Mouse (Mus musculus) neural tube, embryonic 13.5 days (tissue): ENCODE data around the gene Med25. TPM values are rescaled to one million over a fixed set of nuclear protein-coding genes. Genes with fewer than 3 reads are reported as not detected.

Experiments
- ATAC-seq: fragments of 200-750 bp; cut with Nextera tagmentation; 2 replicates; pipeline ENCODE4 v1.8.0; 2017; ENCODE audit warnings: low read depth, mild to moderate bottlenecking, moderate TSS enrichment, moderate library complexity
- H3K27ac ChIP-seq: fragments of 300-500 bp; sonication (generic); replicated peaks from 2 replicates; pipeline ENCODE4 v1.5.1; 2015; ENCODE audit warnings: moderate library complexity, mild to moderate bottlenecking, inconsistent platforms
- H3K27me3 ChIP-seq: fragments of 300-500 bp; sonication (generic); 2 replicates; pipeline ENCODE4 v1.6.1; 2015; ENCODE audit warnings: mild to moderate bottlenecking, inconsistent platforms
- H3K36me3 ChIP-seq: fragments of 300-500 bp; sonication (generic); 2 replicates; pipeline ENCODE4 v1.6.1; 2015; ENCODE audit warnings: mild to moderate bottlenecking, inconsistent platforms
- H3K4me1 ChIP-seq: fragments of 300-500 bp; sonication (generic); replicated peaks from 2 replicates; pipeline ENCODE4 v1.6.1; 2015; ENCODE audit warnings: inconsistent platforms
- H3K4me2 ChIP-seq: fragments of 300-500 bp; sonication (generic); 2 replicates; pipeline ENCODE4 v1.6.1; 2015; ENCODE audit warnings: inconsistent platforms, mild to moderate bottlenecking, moderate library complexity
- H3K4me3 ChIP-seq: fragments of 300-500 bp; sonication (generic); 2 replicates; pipeline ENCODE4 v1.5.1; 2015; ENCODE audit warnings: mild to moderate bottlenecking, inconsistent platforms
- H3K9ac ChIP-seq: fragments of 300-500 bp; sonication (generic); 2 replicates; pipeline ENCODE4 v1.6.1; 2015; ENCODE audit warnings: moderate library complexity, mild to moderate bottlenecking, inconsistent platforms
- H3K9me3 ChIP-seq: fragments of 300-500 bp; sonication (generic); 2 replicates; pipeline ENCODE4 v1.6.1; 2016; ENCODE audit warnings: inconsistent platforms
- WGBS: fragments of 180-500 bp; shearing (Covaris S2); methylation state at CpG from one replicate; pipeline ENCODE4 v1.1.7; 2015; 5-methylcytosine and 5-hydroxymethylcytosine counted together
- polyA plus RNA-seq: library from polyadenylated mRNA; unstranded; fragments of >200 nt; fragmentation: Nextera tagmentation; extraction: Ambion mirVana; gene quantifications from 2 replicates; pipeline ENCODE4 v1.2.1, GENCODE M21; 2015

Med25 gene
- 134 and 138 TPM in 2 replicates for polyA plus RNA-seq

GRCm38 (mm10) chr7:44892276-44892921 is at the start of gene Med25:
Med25 (minus strand) TSS chr7:44892712.
- H3K9ac ChIP-seq: peak within 1 kb of the TSS; percentile 96
- no peaks in the 10 kb centered on the region for H3K9me3 ChIP-seq
- no peaks in the 10 kb centered on the region for H3K27me3 ChIP-seq
- peaks cover 28% of the 10 kb centered on the region for H3K36me3 ChIP-seq
- peaks cover 73% of the 10 kb centered on the region for H3K4me1 ChIP-seq
- H3K4me2 ChIP-seq: peak within 1 kb of the TSS; percentile 98
- peak within 1 kb of the TSS; percentile 98 for H3K27ac ChIP-seq
- peak; percentile 64 for ATAC-seq
- H3K4me3 ChIP-seq: peak within 1 kb of the TSS; percentile 93
- under 1% methylated on average over 56 of the region's 56 CpGs for WGBS

- Histone ChIP-seq H3K9ac (no peak overlapping the region), H3K27me3 (no peaks in the 10 kb centered on the region), H3K4me1 (no peaks in the 10 kb centered on the region), H3K27ac (no peak overlapping the region), H3K4me2 (no peak overlapping the region), H3K9me3 (peaks cover 7% of the 10 kb centered on the region), H3K36me3 (no peaks in the 10 kb centered on the region), H3K4me3 (no peak overlapping the region)
- 90% methylated on average over 4 of the region's 4 CpGs for WGBS
- ATAC-seq: no peak
Observed at GRCm38 (mm10) chr7:44938680-44939079, 46.2 kb upstream of the Med25 start.

- no peaks in the 10 kb centered on the region for H3K27me3 ChIP-seq
- H3K4me2 ChIP-seq: peak within 1 kb of the TSS; percentile 83
- no peaks in the 10 kb centered on the region for H3K9me3 ChIP-seq
- H3K9ac ChIP-seq: peak within 1 kb of the TSS; percentile 98
- H3K4me3 ChIP-seq: peak within 1 kb of the TSS; percentile 96
- under 1% methylated on average over 84 of the region's 84 CpGs for WGBS
- H3K4me1 ChIP-seq: peaks cover 26% of the 10 kb centered on the region
- peak within 1 kb of the TSS; percentile 93 for H3K27ac ChIP-seq
- peak; percentile 99 for ATAC-seq
- peaks cover 24% of the 10 kb centered on the region for H3K36me3 ChIP-seq
Observed at GRCm38 (mm10) chr7:44929204-44930151, 37.0 kb upstream of the Med25 start, which contains the start of gene Ap2a1. Ap2a1 (minus strand) TSS chr7:44929496.

- Histone ChIP-seq H3K27ac (peak overlapping the region; percentile 87; the same call in 1 of the 2 replicates), H3K4me3 (peak overlapping the region; percentile 96), H3K36me3 (peaks cover 33% of the 10 kb centered on the region), H3K4me2 (peak overlapping the region; percentile 83), H3K9ac (peak overlapping the region; percentile 98), H3K9me3 (no peaks in the 10 kb centered on the region), H3K27me3 (no peaks in the 10 kb centered on the region), H3K4me1 (peaks cover 26% of the 10 kb centered on the region)
- ATAC-seq: no peak
- WGBS: 11% methylated on average over 1 of the region's 1 CpGs
Observed at GRCm38 (mm10) chr7:44928570-44928969, 36.1 kb upstream of the Med25 start.

GRCm38 (mm10) chr7:44925468-44925867 is 33.0 kb upstream of the Med25 start:
- no peak overlapping the region for H3K4me3 ChIP-seq
- no peaks in the 10 kb centered on the region for H3K27me3 ChIP-seq
- WGBS: 80% methylated on average over 3 of the region's 3 CpGs
- no peak overlapping the region for H3K4me2 ChIP-seq
- no peak overlapping the region for H3K27ac ChIP-seq
- H3K9me3 ChIP-seq: no peaks in the 10 kb centered on the region
- H3K9ac ChIP-seq: no peak overlapping the region
- H3K4me1 ChIP-seq: peaks cover 23% of the 10 kb centered on the region
- no peak for ATAC-seq
- H3K36me3 ChIP-seq: peaks cover 56% of the 10 kb centered on the region

GRCm38 (mm10) chr7:44922530-44922929 is 30.0 kb upstream of the Med25 start:
- Histone ChIP-seq H3K36me3 (peaks cover 65% of the 10 kb centered on the region), H3K9ac (no peak overlapping the region), H3K4me3 (no peak overlapping the region), H3K27ac (no peak overlapping the region), H3K27me3 (no peaks in the 10 kb centered on the region), H3K4me2 (no peak overlapping the region), H3K9me3 (no peaks in the 10 kb centered on the region), H3K4me1 (peaks cover 7% of the 10 kb centered on the region)
- no peak for ATAC-seq

GRCm38 (mm10) chr7:44919127-44919526 is 26.6 kb upstream of the Med25 start:
- Histone ChIP-seq H3K27me3 (no peaks in the 10 kb centered on the region), H3K9me3 (no peaks in the 10 kb centered on the region), H3K27ac (no peak overlapping the region), H3K36me3 (peaks cover 61% of the 10 kb centered on the region), H3K4me3 (no peak overlapping the region), H3K9ac (no peak overlapping the region), H3K4me1 (no peaks in the 10 kb centered on the region), H3K4me2 (no peak overlapping the region)
- 85% methylated on average over 5 of the region's 5 CpGs for WGBS
- no peak for ATAC-seq

- H3K36me3 ChIP-seq: peaks cover 61% of the 10 kb centered on the region
- no peaks in the 10 kb centered on the region for H3K27me3 ChIP-seq
- no peaks in the 10 kb centered on the region for H3K4me1 ChIP-seq
- H3K4me3 ChIP-seq: no peak overlapping the region
- ATAC-seq: no peak
- H3K4me2 ChIP-seq: no peak overlapping the region
- H3K27ac ChIP-seq: no peak overlapping the region
- H3K9ac ChIP-seq: no peak overlapping the region
- no peaks in the 10 kb centered on the region for H3K9me3 ChIP-seq
- 89% methylated on average over 3 of the region's 3 CpGs for WGBS
Observed at GRCm38 (mm10) chr7:44918219-44918618, 25.7 kb upstream of the Med25 start.

GRCm38 (mm10) chr7:44916881-44917280 is 24.4 kb upstream of the Med25 start:
- Histone ChIP-seq H3K9ac (no peak overlapping the region), H3K27ac (no peak overlapping the region), H3K4me1 (no peaks in the 10 kb centered on the region), H3K27me3 (no peaks in the 10 kb centered on the region), H3K4me3 (no peak overlapping the region), H3K9me3 (no peaks in the 10 kb centered on the region), H3K36me3 (peaks cover 61% of the 10 kb centered on the region), H3K4me2 (no peak overlapping the region)
- no peak for ATAC-seq
- WGBS: 92% methylated on average over 4 of the region's 4 CpGs

GRCm38 (mm10) chr7:44916191-44916590 is 23.7 kb upstream of the Med25 start:
- no peak overlapping the region for H3K4me2 ChIP-seq
- ATAC-seq: no peak
- H3K27ac ChIP-seq: no peak overlapping the region
- H3K4me3 ChIP-seq: no peak overlapping the region
- WGBS: 90% methylated on average over 6 of the region's 6 CpGs
- no peaks in the 10 kb centered on the region for H3K27me3 ChIP-seq
- no peaks in the 10 kb centered on the region for H3K4me1 ChIP-seq
- no peak overlapping the region for H3K9ac ChIP-seq
- peaks cover 64% of the 10 kb centered on the region for H3K36me3 ChIP-seq
- H3K9me3 ChIP-seq: no peaks in the 10 kb centered on the region

GRCm38 (mm10) chr7:44915314-44915713 is 22.8 kb upstream of the Med25 start:
- Histone ChIP-seq H3K27me3 (no peaks in the 10 kb centered on the region), H3K9me3 (no peaks in the 10 kb centered on the region), H3K4me3 (no peak overlapping the region), H3K27ac (no peak overlapping the region), H3K4me1 (no peaks in the 10 kb centered on the region), H3K4me2 (no peak overlapping the region), H3K9ac (no peak overlapping the region), H3K36me3 (peaks cover 69% of the 10 kb centered on the region)
- WGBS: 90% methylated on average over 9 of the region's 9 CpGs
- no peak for ATAC-seq

GRCm38 (mm10) chr7:44914396-44914795 is 21.9 kb upstream of the Med25 start:
- no peak for ATAC-seq
- no peak overlapping the region for H3K27ac ChIP-seq
- H3K4me1 ChIP-seq: no peaks in the 10 kb centered on the region
- H3K36me3 ChIP-seq: peaks cover 74% of the 10 kb centered on the region
- whole genome bisulfite sequencing: 89% methylated on average over 2 of the region's 2 CpGs
- no peak overlapping the region for H3K4me3 ChIP-seq
- no peak overlapping the region for H3K9ac ChIP-seq
- no peaks in the 10 kb centered on the region for H3K27me3 ChIP-seq
- H3K4me2 ChIP-seq: no peak overlapping the region
- no peaks in the 10 kb centered on the region for H3K9me3 ChIP-seq
